Mouse (Mus musculus): ENCODE measurements around the gene Gm8298. TPM values are rescaled to one million over a fixed set of nuclear protein-coding genes. Genes with fewer than 3 reads are reported as not detected.
"Not testable (repeated sequence)": the region's sequence is repeated elsewhere in the genome, so short reads cannot be mapped to it uniquely, and the experiment has no call there.

The Gm8298 gene
- polyA plus RNA-seq (2014; fragmentation: Nextera tagmentation; extraction: Ambion mirVana), result not detected in 2 replicates

DNA sequence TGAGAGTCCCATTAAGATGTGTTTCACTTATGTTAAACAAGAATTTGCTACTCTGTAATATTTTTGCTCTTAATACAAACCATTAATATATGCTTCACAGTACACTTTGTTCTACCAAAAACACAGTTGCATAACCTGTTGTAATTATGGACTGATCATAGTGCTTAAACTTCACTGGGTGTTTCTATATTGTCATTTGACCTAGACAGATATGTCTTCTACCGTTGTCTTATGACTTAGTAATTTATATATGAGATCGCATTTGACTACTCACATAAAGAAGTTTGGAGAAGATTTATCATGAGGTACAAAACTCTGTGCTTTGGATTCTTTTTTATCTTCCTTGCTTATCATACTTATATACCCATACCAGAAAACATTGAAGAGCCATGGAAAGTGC is at the start of gene Gm8298:
Gene Gm8298 (plus strand): TSS at position 301 of the 400 bp plus-strand sequence.
- 89% methylated on average over 2 of the region's 2 CpGs for WGBS
- ATAC-seq (replicated peaks; ENCODE audit: low FRiP score), result no peak
- no peak within 1 kb of the TSS for H3K27ac ChIP-seq (ENCODE audit: low read depth, low read length)

DNA sequence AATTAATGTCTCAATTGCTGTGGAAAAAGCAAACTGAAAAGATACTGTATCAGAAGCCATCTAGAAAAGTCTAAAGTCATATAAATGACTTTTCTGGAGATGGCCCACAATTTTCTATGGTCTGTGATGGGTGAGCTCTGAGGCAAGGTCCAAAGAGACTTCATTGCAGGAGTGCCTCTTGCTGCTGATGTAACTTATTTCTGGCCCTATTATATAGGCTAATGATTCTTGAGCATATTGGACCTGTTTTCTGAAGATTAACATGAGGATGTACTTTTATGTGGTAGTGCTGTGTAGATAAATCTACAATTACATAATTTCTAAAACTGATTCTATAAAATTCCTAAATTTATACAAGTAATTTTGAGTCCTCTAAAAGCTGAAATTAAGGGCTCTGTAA is 47.7 kb upstream of the Gm8298 start:
- Histone ChIP-seq H3K9ac (ENCODE audit: low read depth, low read length) (no peak overlapping the region), H3K4me2 (no peak overlapping the region), H3K9me3 (ENCODE audit: control insufficient read depth, low read length) (no peaks in the 10 kb centered on the region), H3K4me3 (ENCODE audit: low read depth, low read length) (no peak overlapping the region), H3K27me3 (replicated peaks; ENCODE audit: control insufficient read depth, insufficient read depth, low read length) (no peaks in the 10 kb centered on the region), H3K36me3 (ENCODE audit: control insufficient read depth, insufficient read depth, low read length) (no peaks in the 10 kb centered on the region), H3K4me1 (replicated peaks; ENCODE audit: control insufficient read depth, insufficient read depth, low read length) (no peaks in the 10 kb centered on the region), H3K27ac (ENCODE audit: low read depth, low read length) (no peak overlapping the region)
- DNase-seq (ENCODE audit: low spot score) (no peak), ATAC-seq (replicated peaks; ENCODE audit: low FRiP score) (no peak)

More for the DNA sequence above, at the start of gene Gm8298:
- DNase-seq (ENCODE audit: low spot score), result no peak
- Histone ChIP-seq H3K4me2 (no peak within 1 kb of the TSS), H3K36me3 (ENCODE audit: control insufficient read depth, insufficient read depth, low read length) (no peaks in the 10 kb centered on the region), H3K9ac (ENCODE audit: low read depth, low read length) (no peak within 1 kb of the TSS), H3K27me3 (replicated peaks; ENCODE audit: control insufficient read depth, insufficient read depth, low read length) (no peaks in the 10 kb centered on the region), H3K4me1 (replicated peaks; ENCODE audit: control insufficient read depth, insufficient read depth, low read length) (no peaks in the 10 kb centered on the region), H3K9me3 (ENCODE audit: control insufficient read depth, low read length) (no peaks in the 10 kb centered on the region), H3K4me3 (ENCODE audit: low read depth, low read length) (no peak within 1 kb of the TSS)

- Histone ChIP-seq H3K9me3 (ENCODE audit: control insufficient read depth, low read length) (no peaks in the 10 kb centered on the region), H3K4me3 (ENCODE audit: low read depth, low read length) (no peak overlapping the region), H3K4me2 (no peak overlapping the region), H3K36me3 (ENCODE audit: control insufficient read depth, insufficient read depth, low read length) (no peaks in the 10 kb centered on the region), H3K4me1 (replicated peaks; ENCODE audit: control insufficient read depth, insufficient read depth, low read length) (no peaks in the 10 kb centered on the region), H3K9ac (ENCODE audit: low read depth, low read length) (no peak overlapping the region), H3K27me3 (replicated peaks; ENCODE audit: control insufficient read depth, insufficient read depth, low read length) (no peaks in the 10 kb centered on the region), H3K27ac (ENCODE audit: low read depth, low read length) (no peak overlapping the region)
- 15% methylated on average over 2 of the region's 2 CpGs for WGBS
- DNase-seq (ENCODE audit: low spot score) (no peak), ATAC-seq (replicated peaks; ENCODE audit: low FRiP score) (no peak)
These were observed 9.9 kb downstream of the Gm8298 start for GRCm38 (mm10) chr3:59870765-59871164.

- H3K27me3 ChIP-seq (replicated peaks; ENCODE audit: control insufficient read depth, insufficient read depth, low read length); H3K4me3 ChIP-seq (ENCODE audit: low read depth, low read length); H3K36me3 ChIP-seq (ENCODE audit: control insufficient read depth, insufficient read depth, low read length); H3K27ac ChIP-seq (ENCODE audit: low read depth, low read length); H3K9me3 ChIP-seq (ENCODE audit: control insufficient read depth, low read length); DNase-seq (ENCODE audit: low spot score); H3K4me2 ChIP-seq; ATAC-seq (replicated peaks; ENCODE audit: low FRiP score); H3K4me1 ChIP-seq (replicated peaks; ENCODE audit: control insufficient read depth, insufficient read depth, low read length); H3K9ac ChIP-seq (ENCODE audit: low read depth, low read length): not testable (repeated sequence)
- WGBS, result 60% methylated on average over 1 of the region's 1 CpGs
These were observed 16.8 kb downstream of the Gm8298 start for GRCm38 (mm10) chr3:59877601-59878000.

DNA sequence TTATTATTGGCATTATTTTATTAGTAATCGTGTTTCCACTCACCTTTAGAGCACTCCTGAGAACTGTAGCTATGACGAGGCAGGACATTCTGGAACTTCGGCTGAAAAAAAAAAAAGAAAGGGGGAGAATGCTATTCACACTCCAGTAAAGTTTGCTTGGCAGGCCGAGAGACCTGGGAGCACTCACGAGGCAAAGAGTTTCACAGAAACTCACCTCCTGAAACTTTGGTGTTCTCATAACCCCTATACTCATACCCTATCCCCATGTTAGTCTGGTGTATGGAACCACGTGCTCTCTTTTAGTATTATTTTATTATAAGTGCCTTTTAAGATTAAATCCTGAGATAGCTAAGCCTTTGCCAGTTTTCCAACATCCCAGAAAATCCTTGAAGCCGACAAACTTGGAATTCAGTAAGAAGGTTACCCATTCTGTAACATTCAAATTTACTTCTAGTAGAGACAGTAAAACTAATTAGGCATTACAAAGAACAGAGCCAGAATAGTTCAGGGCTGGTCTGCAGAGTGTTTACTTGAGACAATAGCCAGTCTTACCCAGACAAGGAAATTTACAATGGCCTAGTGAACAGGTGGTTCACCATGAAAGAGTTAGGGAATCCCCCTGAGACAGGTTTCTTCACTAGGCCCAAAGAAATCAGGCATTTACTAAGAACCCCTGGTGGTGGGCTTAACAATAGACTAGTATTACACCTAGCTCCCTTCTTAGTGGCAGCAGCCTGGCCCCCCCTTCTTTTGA is 19.1 kb downstream of the Gm8298 start:
- not testable (repeated sequence) for H3K9ac ChIP-seq (ENCODE audit: low read depth, low read length); H3K4me2 ChIP-seq; H3K27me3 ChIP-seq (replicated peaks; ENCODE audit: control insufficient read depth, insufficient read depth, low read length); H3K9me3 ChIP-seq (ENCODE audit: control insufficient read depth, low read length); H3K4me1 ChIP-seq (replicated peaks; ENCODE audit: control insufficient read depth, insufficient read depth, low read length); DNase-seq (ENCODE audit: low spot score); ATAC-seq (replicated peaks; ENCODE audit: low FRiP score); H3K4me3 ChIP-seq (ENCODE audit: low read depth, low read length); H3K36me3 ChIP-seq (ENCODE audit: control insufficient read depth, insufficient read depth, low read length); H3K27ac ChIP-seq (ENCODE audit: low read depth, low read length)
- 70% methylated on average over 7 of the region's 7 CpGs for WGBS

- WGBS, result 64% methylated on average over 2 of the region's 2 CpGs
- H3K4me2 ChIP-seq, result no peak overlapping the region
- no peak overlapping the region for H3K4me3 ChIP-seq (ENCODE audit: low read depth, low read length)
- DNase-seq (ENCODE audit: low spot score), result no peak
- no peaks in the 10 kb centered on the region for H3K36me3 ChIP-seq (ENCODE audit: control insufficient read depth, insufficient read depth, low read length)
- no peak overlapping the region for H3K9ac ChIP-seq (ENCODE audit: low read depth, low read length)
- no peaks in the 10 kb centered on the region for H3K27me3 ChIP-seq (replicated peaks; ENCODE audit: control insufficient read depth, insufficient read depth, low read length)
- no peak overlapping the region for H3K27ac ChIP-seq (ENCODE audit: low read depth, low read length)
- ATAC-seq (replicated peaks; ENCODE audit: low FRiP score), result no peak
- H3K9me3 ChIP-seq (ENCODE audit: control insufficient read depth, low read length), result no peaks in the 10 kb centered on the region
- H3K4me1 ChIP-seq (replicated peaks; ENCODE audit: control insufficient read depth, insufficient read depth, low read length), result no peaks in the 10 kb centered on the region
These were observed 32.4 kb downstream of the Gm8298 start for GRCm38 (mm10) chr3:59893276-59893675.

DNA sequence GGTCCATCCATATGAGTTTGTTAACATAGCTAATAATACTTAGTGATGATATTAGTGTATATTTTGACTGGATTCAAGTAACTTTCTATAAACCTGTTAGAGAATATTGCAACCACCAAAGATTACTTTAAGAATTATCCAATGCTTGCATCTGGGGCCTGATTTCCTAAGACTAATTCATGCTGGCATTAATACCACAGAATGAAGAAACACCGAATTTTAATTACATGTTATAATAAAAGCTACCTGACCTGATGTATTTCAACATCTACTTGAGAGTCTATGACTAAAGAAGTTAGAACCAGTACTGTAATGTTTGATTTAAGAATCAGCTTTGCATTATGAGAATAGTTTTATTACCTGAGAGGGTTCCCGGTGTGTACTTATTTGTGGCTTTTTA is 64.1 kb downstream of the Gm8298 start, which contains the start of gene C130079G13Rik:
Gene C130079G13Rik (plus strand): TSS at position 301 of the 400 bp plus-strand sequence.
- H3K9ac ChIP-seq (ENCODE audit: low read depth, low read length), result no peak within 1 kb of the TSS
- ATAC-seq (replicated peaks; ENCODE audit: low FRiP score) (no peak), DNase-seq (ENCODE audit: low spot score) (no peak)
- H3K4me2 ChIP-seq, result no peak within 1 kb of the TSS
- H3K4me1 ChIP-seq (replicated peaks; ENCODE audit: control insufficient read depth, insufficient read depth, low read length), result no peaks in the 10 kb centered on the region
- WGBS, result 83% methylated on average over 2 of the region's 2 CpGs
- H3K27me3 ChIP-seq (replicated peaks; ENCODE audit: control insufficient read depth, insufficient read depth, low read length), result no peaks in the 10 kb centered on the region
- no peak within 1 kb of the TSS for H3K27ac ChIP-seq (ENCODE audit: low read depth, low read length)
- no peak within 1 kb of the TSS for H3K4me3 ChIP-seq (ENCODE audit: low read depth, low read length)
- no peaks in the 10 kb centered on the region for H3K36me3 ChIP-seq (ENCODE audit: control insufficient read depth, insufficient read depth, low read length)
- H3K9me3 ChIP-seq (ENCODE audit: control insufficient read depth, low read length), result no peaks in the 10 kb centered on the region

Measured in liver, embryonic 11.5 days (tissue).